Mouse (Mus musculus) forebrain, embryonic 11.5 days (tissue): ENCODE measurements around the gene Gnaz. TPM values are rescaled to one million over a fixed set of nuclear protein-coding genes. Genes with fewer than 3 reads are reported as not detected.

Experiments
- ATAC-seq: fragments of 200-750 bp; cut with Nextera tagmentation; replicated peaks from 2 replicates; pipeline ENCODE4 v1.8.0; 2017; ENCODE audit warnings: moderate TSS enrichment; ENCODE audit not compliant: low FRiP score
- DNase-seq: peaks from one replicate; pipeline ENCODE4 v3.0.0-alpha.2; 2017; ENCODE audit warnings: low spot score
- H3K27ac ChIP-seq: fragments of 300-500 bp; sonication (generic); 2 replicates; pipeline ENCODE4 v1.5.1; 2014; ENCODE audit warnings: low read depth, low read length
- H3K27me3 ChIP-seq: fragments of 300-500 bp; sonication (generic); 2 replicates; pipeline ENCODE4 v1.6.1; 2014; ENCODE audit warnings: mild to moderate bottlenecking, low read length, mixed read lengths; ENCODE audit not compliant: control insufficient read depth, insufficient read depth
- H3K36me3 ChIP-seq: fragments of 300-500 bp; sonication (generic); 2 replicates; pipeline ENCODE4 v1.6.1; 2014; ENCODE audit warnings: mild to moderate bottlenecking, low read length, moderate library complexity, mixed read lengths; ENCODE audit not compliant: control insufficient read depth, insufficient read depth
- H3K4me1 ChIP-seq: fragments of 300-500 bp; sonication (generic); replicated peaks from 2 replicates; pipeline ENCODE4 v1.6.1; 2014; ENCODE audit warnings: low read length, mixed read lengths; ENCODE audit not compliant: control insufficient read depth, insufficient read depth
- H3K4me2 ChIP-seq: fragments of 300-500 bp; sonication (generic); 2 replicates; pipeline ENCODE4 v1.6.1; 2014; ENCODE audit warnings: low read depth, mild to moderate bottlenecking, low read length, moderate library complexity, mixed read lengths; ENCODE audit not compliant: severe bottlenecking
- H3K4me3 ChIP-seq: fragments of 300-500 bp; sonication (generic); 2 replicates; pipeline ENCODE4 v1.5.1; 2014; ENCODE audit warnings: low read depth, low read length
- H3K9ac ChIP-seq: fragments of 300-500 bp; sonication (generic); 2 replicates; pipeline ENCODE4 v1.6.1; 2014; ENCODE audit warnings: low read length
- H3K9me3 ChIP-seq: fragments of 300-500 bp; sonication (generic); 2 replicates; pipeline ENCODE4 v1.6.1; 2016; ENCODE audit warnings: low read length, mixed read lengths; ENCODE audit not compliant: control insufficient read depth
- WGBS: fragments of 180-500 bp; shearing (Covaris S2); extraction: QIAGEN DNeasy Blood & Tissue Kit; methylation state at CpG from one replicate; pipeline ENCODE4 v1.1.7; 2014; 5-methylcytosine and 5-hydroxymethylcytosine counted together
- polyA plus RNA-seq: library from polyadenylated mRNA; unstranded; fragments of >200 nt; fragmentation: Nextera tagmentation; extraction: Ambion mirVana; gene quantifications from 2 replicates; pipeline ENCODE4 v1.2.1, GENCODE M21; 2014

Gene Gnaz
- polyA plus RNA-seq, 1 experiment from 2014 or later: 10.8 TPM

- DNase-seq (no peak), ATAC-seq (no peak)
- H3K4me2 ChIP-seq: no peak overlapping the region
- no peaks in the 10 kb centered on the region for H3K9me3 ChIP-seq
- no peak overlapping the region for H3K9ac ChIP-seq
- no peak overlapping the region for H3K4me3 ChIP-seq
- no peak overlapping the region for H3K27ac ChIP-seq
- 63% methylated on average over 3 of the region's 3 CpGs for WGBS
- no peaks in the 10 kb centered on the region for H3K4me1 ChIP-seq
- no peaks in the 10 kb centered on the region for H3K36me3 ChIP-seq
- H3K27me3 ChIP-seq: no peaks in the 10 kb centered on the region
Observed at GRCm38 (mm10) chr10:74939300-74939699, 27.7 kb upstream of the Gnaz start.

GRCm38 (mm10) chr10:74940795-74941194, 26.2 kb upstream of the Gnaz start:
- Histone ChIP-seq H3K4me3 (no peak overlapping the region), H3K36me3 (no peaks in the 10 kb centered on the region), H3K9ac (no peak overlapping the region), H3K4me2 (no peak overlapping the region), H3K27ac (no peak overlapping the region), H3K4me1 (no peaks in the 10 kb centered on the region), H3K27me3 (no peaks in the 10 kb centered on the region), H3K9me3 (no peaks in the 10 kb centered on the region)
- no peak for ATAC-seq
- DNase-seq: no peak
- 86% methylated on average over 1 of the region's 1 CpGs for WGBS

DNA sequence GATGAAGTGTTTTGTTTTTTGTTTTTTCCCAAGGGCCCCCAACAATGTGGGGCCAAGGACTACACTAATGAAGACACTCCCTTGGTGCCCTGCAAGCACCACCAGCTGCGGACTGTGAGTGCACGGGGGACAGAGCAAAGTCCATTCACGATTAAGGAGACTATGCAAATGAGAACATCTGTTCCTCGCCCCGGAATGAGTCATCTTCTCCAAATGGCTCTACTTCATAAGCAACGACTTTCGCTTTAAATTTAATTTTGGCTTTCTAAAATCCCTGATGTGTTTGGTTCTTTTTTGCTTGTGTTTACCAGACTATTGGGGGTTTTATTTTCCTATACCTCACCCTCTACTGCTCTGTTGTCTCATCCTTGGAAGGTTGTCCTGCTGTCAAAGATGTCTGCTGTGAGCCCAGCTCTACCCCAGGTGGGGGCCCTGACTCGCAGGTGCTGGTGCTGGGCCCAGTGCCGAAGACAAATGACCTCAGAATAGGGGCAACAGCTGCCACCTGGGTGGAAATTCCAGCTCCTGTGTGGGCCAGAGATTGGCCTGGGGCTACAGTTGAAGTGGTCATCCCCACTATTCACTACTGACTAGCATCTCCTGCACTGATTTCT, 14.0 kb upstream of the Gnaz start:
- ATAC-seq: no peak
- H3K27ac ChIP-seq: no peak overlapping the region

DNA sequence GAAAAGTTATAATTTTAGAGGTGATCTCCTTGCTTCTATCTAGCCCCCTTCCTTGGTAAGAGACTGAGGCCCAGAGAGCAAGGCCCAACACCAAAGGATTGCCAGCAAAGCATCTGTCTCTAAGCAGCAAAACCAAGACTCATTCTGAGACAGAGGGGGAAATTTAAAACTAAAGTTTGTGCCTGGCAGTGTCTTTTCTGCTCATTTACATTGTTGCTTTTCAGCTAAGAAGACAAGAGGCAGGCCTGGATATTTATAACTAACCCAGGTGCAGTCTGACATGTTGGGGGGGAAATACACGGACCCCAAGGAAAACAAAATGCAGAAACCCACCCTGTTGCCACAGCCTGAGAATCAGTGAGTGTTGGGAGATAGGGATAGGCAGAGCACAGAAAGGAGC, 2.6 kb upstream of the Gnaz start:
- Histone ChIP-seq H3K27ac (no peak overlapping the region), H3K4me2 (no peak overlapping the region), H3K4me1 (peaks cover 3% of the 10 kb centered on the region; the same call in 1 of the 2 replicates), H3K36me3 (no peaks in the 10 kb centered on the region), H3K27me3 (peaks cover 3% of the 10 kb centered on the region), H3K9me3 (no peaks in the 10 kb centered on the region), H3K9ac (no peak overlapping the region), H3K4me3 (no peak overlapping the region)
- DNase-seq: no peak
- 86% methylated on average over 1 of the region's 1 CpGs for WGBS
- no peak for ATAC-seq

More for the DNA sequence above, 14.0 kb upstream of the Gnaz start:
- H3K4me3 ChIP-seq: no peak overlapping the region
- DNase-seq: no peak
- 49% methylated on average over 9 of the region's 9 CpGs for WGBS
- no peak overlapping the region for H3K9ac ChIP-seq
- no peaks in the 10 kb centered on the region for H3K4me1 ChIP-seq
- no peaks in the 10 kb centered on the region for H3K9me3 ChIP-seq
- H3K4me2 ChIP-seq: no peak overlapping the region
- no peaks in the 10 kb centered on the region for H3K27me3 ChIP-seq
- no peaks in the 10 kb centered on the region for H3K36me3 ChIP-seq

DNA sequence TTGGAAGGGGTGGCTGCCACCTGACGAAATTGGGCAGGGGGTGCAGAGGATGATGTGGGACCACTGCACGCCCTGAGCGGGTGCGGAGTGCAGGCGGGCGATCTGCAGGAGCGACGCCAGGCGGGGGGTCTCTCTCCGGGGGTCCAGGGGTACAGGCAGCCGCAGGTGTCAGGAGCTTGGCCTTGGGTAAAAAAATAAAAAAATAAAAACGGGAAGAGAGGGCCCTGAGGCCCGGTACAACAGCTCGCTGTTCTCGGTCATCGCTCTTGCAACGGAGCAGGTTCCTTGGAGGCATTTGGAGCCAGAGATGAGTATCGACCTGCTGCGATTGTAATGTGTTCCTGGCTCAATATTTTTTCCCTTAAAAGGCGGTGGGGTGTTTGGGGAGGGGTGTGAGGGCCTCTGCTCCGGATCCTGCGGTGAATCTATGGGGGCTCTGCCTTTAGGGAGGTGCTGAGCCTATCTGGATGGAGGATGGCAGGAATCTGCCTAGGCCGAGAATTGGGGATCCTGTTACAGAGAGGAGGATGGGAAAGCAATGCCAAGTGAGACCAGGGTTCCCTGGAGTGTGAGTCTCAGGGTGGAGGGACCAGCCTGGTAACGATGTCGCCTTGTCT, 782 bp downstream of the Gnaz start:
- Histone ChIP-seq H3K36me3 (no peaks in the 10 kb centered on the region), H3K4me1 (peaks cover 3% of the 10 kb centered on the region; the same call in 1 of the 2 replicates), H3K9ac (peak overlapping the region; percentile 65), H3K9me3 (no peaks in the 10 kb centered on the region), H3K27ac (no peak overlapping the region), H3K4me2 (peak overlapping the region; percentile 98), H3K4me3 (peak overlapping the region; percentile 67), H3K27me3 (peaks cover 3% of the 10 kb centered on the region)
- 2% methylated on average over 25 of the region's 25 CpGs for WGBS
- DNase-seq (peak; percentile 56), ATAC-seq (no peak; the same call in 1 of the 2 replicates)

DNA sequence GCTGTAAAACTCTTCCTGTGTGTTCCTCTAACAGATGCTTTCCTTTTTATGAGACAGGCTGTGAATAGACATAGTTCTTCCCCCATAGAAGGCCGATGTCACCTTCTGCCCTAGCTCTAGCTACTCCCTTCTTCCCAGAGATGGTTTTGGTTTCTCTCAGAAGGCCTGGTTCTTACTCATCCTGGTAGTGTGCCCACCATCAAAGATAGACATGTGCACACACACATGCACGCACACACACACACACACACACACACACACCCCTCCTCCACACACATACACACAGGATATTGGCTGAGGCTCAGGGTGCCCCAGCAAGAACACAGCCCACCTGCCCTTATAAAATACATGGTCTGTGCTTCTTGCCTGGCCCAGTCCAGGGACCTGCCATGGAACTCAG, 2.3 kb downstream of the Gnaz start:
- no peaks in the 10 kb centered on the region for H3K9me3 ChIP-seq
- peaks cover 3% of the 10 kb centered on the region for H3K27me3 ChIP-seq

GRCm38 (mm10) chr10:74973026-74973425, 6.0 kb downstream of the Gnaz start:
- ATAC-seq: no peak
- H3K9ac ChIP-seq: no peak overlapping the region
- no peak overlapping the region for H3K27ac ChIP-seq
- H3K4me1 ChIP-seq: no peaks in the 10 kb centered on the region
- no peak overlapping the region for H3K4me3 ChIP-seq
- H3K9me3 ChIP-seq: no peaks in the 10 kb centered on the region
- no peaks in the 10 kb centered on the region for H3K36me3 ChIP-seq
- DNase-seq: no peak
- H3K4me2 ChIP-seq: no peak overlapping the region
- 82% methylated on average over 6 of the region's 6 CpGs for WGBS
- no peaks in the 10 kb centered on the region for H3K27me3 ChIP-seq

More for the DNA sequence above, 2.3 kb downstream of the Gnaz start:
- no peak for DNase-seq
- Histone ChIP-seq H3K27ac (no peak overlapping the region), H3K9ac (no peak overlapping the region), H3K4me2 (no peak overlapping the region), H3K36me3 (no peaks in the 10 kb centered on the region), H3K4me1 (peaks cover 3% of the 10 kb centered on the region; the same call in 1 of the 2 replicates), H3K4me3 (no peak overlapping the region)
- no peak for ATAC-seq
- WGBS: 95% methylated on average over 2 of the region's 2 CpGs

DNA sequence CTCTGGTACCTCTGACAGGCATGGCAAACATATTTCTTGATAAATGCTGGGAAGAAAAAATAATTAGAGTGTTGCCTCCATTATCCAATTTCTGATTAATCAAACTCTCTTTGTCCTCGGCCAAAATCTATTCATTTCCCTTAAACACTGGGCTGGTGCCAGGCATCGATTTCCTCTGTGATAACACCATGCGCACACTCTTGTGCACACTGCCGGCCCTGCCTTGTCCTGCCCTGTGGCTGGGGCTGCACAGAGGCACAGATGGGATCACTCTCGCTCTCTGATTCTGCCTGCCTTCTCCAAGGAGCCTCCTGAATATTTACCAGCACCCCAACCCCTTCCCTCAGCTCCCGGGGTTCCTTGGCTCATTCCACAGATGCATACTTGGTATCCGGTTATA, 8.6 kb downstream of the Gnaz start:
- Histone ChIP-seq H3K27ac (no peak overlapping the region), H3K27me3 (no peaks in the 10 kb centered on the region), H3K4me2 (no peak overlapping the region), H3K9me3 (no peaks in the 10 kb centered on the region), H3K9ac (no peak overlapping the region), H3K4me3 (no peak overlapping the region), H3K4me1 (no peaks in the 10 kb centered on the region), H3K36me3 (no peaks in the 10 kb centered on the region)
- 85% methylated on average over 7 of the region's 7 CpGs for WGBS
- DNase-seq: no peak
- no peak for ATAC-seq

DNA sequence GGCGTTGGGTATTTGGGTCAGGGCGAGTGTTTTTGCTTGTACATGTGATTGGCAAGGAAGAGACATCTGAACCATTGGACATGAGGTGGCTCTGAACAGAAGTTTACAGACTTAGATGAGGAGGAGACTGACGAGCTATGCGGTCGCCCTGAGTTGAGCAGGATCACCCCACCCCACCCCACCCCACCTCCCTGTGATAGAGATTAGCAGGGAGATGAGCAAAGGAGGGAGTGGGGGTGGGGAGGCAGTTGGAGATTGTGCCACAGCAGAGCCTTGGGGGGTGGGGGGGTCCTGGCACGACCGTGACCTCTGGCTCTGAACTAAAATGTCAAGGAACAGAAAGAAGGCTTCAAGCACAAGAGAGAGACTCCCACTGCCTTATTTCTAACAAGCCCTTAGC, 9.5 kb downstream of the Gnaz start:
- Histone ChIP-seq H3K27ac (no peak overlapping the region), H3K4me3 (no peak overlapping the region), H3K4me2 (no peak overlapping the region), H3K27me3 (no peaks in the 10 kb centered on the region), H3K36me3 (no peaks in the 10 kb centered on the region), H3K9ac (no peak overlapping the region), H3K9me3 (no peaks in the 10 kb centered on the region), H3K4me1 (no peaks in the 10 kb centered on the region)
- DNase-seq (no peak), ATAC-seq (no peak)
- 80% methylated on average over 7 of the region's 7 CpGs for WGBS
